Mouse (Mus musculus): ENCODE results near the gene Rai14. TPM values are rescaled to one million over a fixed set of nuclear protein-coding genes. Genes with fewer than 3 reads are reported as not detected.

The Rai14 gene
- polyA plus RNA-seq, 1 experiment from 2014 or later: 23.2 TPM

GRCm38 (mm10) chr15:10663793-10664528 is 50.5 kb downstream of the Rai14 start:
- Histone ChIP-seq H3K36me3 (ENCODE audit: control insufficient read depth, insufficient read depth, low read length) (no peaks in the 10 kb centered on the region), H3K4me2 (replicated peaks; ENCODE audit: low read depth, low read length) (no peak overlapping the region), H3K9me3 (ENCODE audit: control insufficient read depth, low read depth, low read length) (no peaks in the 10 kb centered on the region), H3K4me3 (ENCODE audit: low read depth, low read length) (no peak overlapping the region), H3K9ac (replicated peaks; ENCODE audit: low read depth, low read length) (no peak overlapping the region), H3K27me3 (ENCODE audit: control insufficient read depth, insufficient read depth, low read length) (no peaks in the 10 kb centered on the region), H3K4me1 (ENCODE audit: control insufficient read depth, insufficient read depth, low read length) (no peaks in the 10 kb centered on the region), H3K27ac (ENCODE audit: low read length) (no peak overlapping the region)
- 60% methylated on average over 5 of the region's 5 CpGs for WGBS
- ATAC-seq (ENCODE audit: insufficient number of reproducible peaks, insufficient read depth, low FRiP score, low read depth): no peak

- Histone ChIP-seq H3K4me2 (replicated peaks; ENCODE audit: low read depth, low read length) (no peak overlapping the region), H3K9ac (replicated peaks; ENCODE audit: low read depth, low read length) (no peak overlapping the region), H3K36me3 (ENCODE audit: control insufficient read depth, insufficient read depth, low read length) (no peaks in the 10 kb centered on the region), H3K4me1 (ENCODE audit: control insufficient read depth, insufficient read depth, low read length) (no peaks in the 10 kb centered on the region), H3K4me3 (ENCODE audit: low read depth, low read length) (no peak overlapping the region), H3K9me3 (ENCODE audit: control insufficient read depth, low read depth, low read length) (no peaks in the 10 kb centered on the region), H3K27me3 (ENCODE audit: control insufficient read depth, insufficient read depth, low read length) (no peaks in the 10 kb centered on the region), H3K27ac (ENCODE audit: low read length) (no peak overlapping the region)
- WGBS: 42% methylated on average over 3 of the region's 3 CpGs
- ATAC-seq (ENCODE audit: insufficient number of reproducible peaks, insufficient read depth, low FRiP score, low read depth): no peak
Measured at GRCm38 (mm10) chr15:10661961-10662606, 52.3 kb downstream of the Rai14 start.

- H3K27ac ChIP-seq (ENCODE audit: low read length): no peak overlapping the region
- H3K4me2 ChIP-seq (replicated peaks; ENCODE audit: low read depth, low read length): no peak overlapping the region
- H3K9ac ChIP-seq (replicated peaks; ENCODE audit: low read depth, low read length): no peak overlapping the region
- no peak for ATAC-seq (ENCODE audit: insufficient number of reproducible peaks, insufficient read depth, low FRiP score, low read depth)
- H3K9me3 ChIP-seq (ENCODE audit: control insufficient read depth, low read depth, low read length): no peaks in the 10 kb centered on the region
- H3K4me3 ChIP-seq (ENCODE audit: low read depth, low read length): no peak overlapping the region
- no peaks in the 10 kb centered on the region for H3K27me3 ChIP-seq (ENCODE audit: control insufficient read depth, insufficient read depth, low read length)
- H3K36me3 ChIP-seq (ENCODE audit: control insufficient read depth, insufficient read depth, low read length): no peaks in the 10 kb centered on the region
- WGBS: 83% methylated on average over 2 of the region's 2 CpGs
- no peaks in the 10 kb centered on the region for H3K4me1 ChIP-seq (ENCODE audit: control insufficient read depth, insufficient read depth, low read length)
Measured at GRCm38 (mm10) chr15:10658803-10659202, 55.6 kb downstream of the Rai14 start.

- Histone ChIP-seq H3K9me3 (ENCODE audit: control insufficient read depth, low read depth, low read length) (no peaks in the 10 kb centered on the region), H3K9ac (replicated peaks; ENCODE audit: low read depth, low read length) (no peak overlapping the region), H3K36me3 (ENCODE audit: control insufficient read depth, insufficient read depth, low read length) (no peaks in the 10 kb centered on the region), H3K27me3 (ENCODE audit: control insufficient read depth, insufficient read depth, low read length) (no peaks in the 10 kb centered on the region), H3K4me3 (ENCODE audit: low read depth, low read length) (no peak overlapping the region), H3K4me1 (ENCODE audit: control insufficient read depth, insufficient read depth, low read length) (no peaks in the 10 kb centered on the region), H3K4me2 (replicated peaks; ENCODE audit: low read depth, low read length) (no peak overlapping the region), H3K27ac (ENCODE audit: low read length) (no peak overlapping the region)
- no peak for ATAC-seq (ENCODE audit: insufficient number of reproducible peaks, insufficient read depth, low FRiP score, low read depth)
- WGBS: 86% methylated on average over 5 of the region's 5 CpGs
Measured at GRCm38 (mm10) chr15:10656146-10656545, 58.3 kb downstream of the Rai14 start.

GRCm38 (mm10) chr15:10655151-10655905 is 59.1 kb downstream of the Rai14 start:
- 49% methylated on average over 8 of the region's 8 CpGs for WGBS
- H3K4me3 ChIP-seq (ENCODE audit: low read depth, low read length): no peak overlapping the region
- no peak for ATAC-seq (ENCODE audit: insufficient number of reproducible peaks, insufficient read depth, low FRiP score, low read depth)
- H3K27ac ChIP-seq (ENCODE audit: low read length): no peak overlapping the region
- H3K9ac ChIP-seq (replicated peaks; ENCODE audit: low read depth, low read length): no peak overlapping the region
- no peaks in the 10 kb centered on the region for H3K9me3 ChIP-seq (ENCODE audit: control insufficient read depth, low read depth, low read length)
- H3K36me3 ChIP-seq (ENCODE audit: control insufficient read depth, insufficient read depth, low read length): no peaks in the 10 kb centered on the region
- no peaks in the 10 kb centered on the region for H3K4me1 ChIP-seq (ENCODE audit: control insufficient read depth, insufficient read depth, low read length)
- no peak overlapping the region for H3K4me2 ChIP-seq (replicated peaks; ENCODE audit: low read depth, low read length)
- no peaks in the 10 kb centered on the region for H3K27me3 ChIP-seq (ENCODE audit: control insufficient read depth, insufficient read depth, low read length)

- H3K4me2 ChIP-seq (replicated peaks; ENCODE audit: low read depth, low read length): no peak overlapping the region
- H3K27ac ChIP-seq (ENCODE audit: low read length): no peak overlapping the region
- H3K4me1 ChIP-seq (ENCODE audit: control insufficient read depth, insufficient read depth, low read length): no peaks in the 10 kb centered on the region
- no peaks in the 10 kb centered on the region for H3K9me3 ChIP-seq (ENCODE audit: control insufficient read depth, low read depth, low read length)
- WGBS: 88% methylated on average over 1 of the region's 1 CpGs
- H3K9ac ChIP-seq (replicated peaks; ENCODE audit: low read depth, low read length): no peak overlapping the region
- H3K36me3 ChIP-seq (ENCODE audit: control insufficient read depth, insufficient read depth, low read length): no peaks in the 10 kb centered on the region
- no peak for ATAC-seq (ENCODE audit: insufficient number of reproducible peaks, insufficient read depth, low FRiP score, low read depth)
- H3K27me3 ChIP-seq (ENCODE audit: control insufficient read depth, insufficient read depth, low read length): no peaks in the 10 kb centered on the region
- H3K4me3 ChIP-seq (ENCODE audit: low read depth, low read length): no peak overlapping the region
Measured at GRCm38 (mm10) chr15:10654696-10655095, 59.7 kb downstream of the Rai14 start.

GRCm38 (mm10) chr15:10652931-10653475 is 61.4 kb downstream of the Rai14 start:
- Histone ChIP-seq H3K9me3 (ENCODE audit: control insufficient read depth, low read depth, low read length) (no peaks in the 10 kb centered on the region), H3K36me3 (ENCODE audit: control insufficient read depth, insufficient read depth, low read length) (no peaks in the 10 kb centered on the region), H3K27me3 (ENCODE audit: control insufficient read depth, insufficient read depth, low read length) (no peaks in the 10 kb centered on the region), H3K4me3 (ENCODE audit: low read depth, low read length) (no peak overlapping the region), H3K9ac (replicated peaks; ENCODE audit: low read depth, low read length) (no peak overlapping the region), H3K4me1 (ENCODE audit: control insufficient read depth, insufficient read depth, low read length) (peaks cover 8% of the 10 kb centered on the region; the same call in 1 of the 2 replicates), H3K27ac (ENCODE audit: low read length) (no peak overlapping the region), H3K4me2 (replicated peaks; ENCODE audit: low read depth, low read length) (no peak overlapping the region)
- WGBS: 61% methylated on average over 2 of the region's 2 CpGs
- ATAC-seq (ENCODE audit: insufficient number of reproducible peaks, insufficient read depth, low FRiP score, low read depth): no peak

- H3K9me3 ChIP-seq (ENCODE audit: control insufficient read depth, low read depth, low read length): no peaks in the 10 kb centered on the region
- H3K9ac ChIP-seq (replicated peaks; ENCODE audit: low read depth, low read length): no peak overlapping the region
- peaks cover 8% of the 10 kb centered on the region; the same call in 1 of the 2 replicates for H3K4me1 ChIP-seq (ENCODE audit: control insufficient read depth, insufficient read depth, low read length)
- no peaks in the 10 kb centered on the region for H3K27me3 ChIP-seq (ENCODE audit: control insufficient read depth, insufficient read depth, low read length)
- peak; percentile 74; the same call in 1 of the 2 replicates for ATAC-seq (ENCODE audit: insufficient number of reproducible peaks, insufficient read depth, low FRiP score, low read depth)
- H3K36me3 ChIP-seq (ENCODE audit: control insufficient read depth, insufficient read depth, low read length): no peaks in the 10 kb centered on the region
- H3K27ac ChIP-seq (ENCODE audit: low read length): no peak overlapping the region
- 18% methylated on average over 6 of the region's 6 CpGs for WGBS
- H3K4me3 ChIP-seq (ENCODE audit: low read depth, low read length): no peak overlapping the region
- no peak overlapping the region for H3K4me2 ChIP-seq (replicated peaks; ENCODE audit: low read depth, low read length)
Measured at GRCm38 (mm10) chr15:10648372-10649109, 65.9 kb downstream of the Rai14 start.

Data from stomach, embryonic 14.5 days (tissue).